Mouse (Mus musculus) hindbrain, postnatal 0 days (tissue): ENCODE results near the gene 4930562C15Rik. TPM values are rescaled to one million over a fixed set of nuclear protein-coding genes. Genes with fewer than 3 reads are reported as not detected.

Experiments
- ATAC-seq: fragments of 200-750 bp; cut with Nextera tagmentation; 2 replicates; pipeline ENCODE4 v1.8.0; 2017; ENCODE audit warnings: mild to moderate bottlenecking, moderate TSS enrichment, moderate library complexity
- DNase-seq: peaks from one replicate; pipeline ENCODE4 v3.0.0-alpha.2; 2015; ENCODE audit warnings: low spot score
- H3K27ac ChIP-seq: fragments of 300-500 bp; sonication (generic); 2 replicates; pipeline ENCODE4 v1.5.1; 2014; ENCODE audit warnings: mild to moderate bottlenecking
- H3K27me3 ChIP-seq: fragments of 300-500 bp; sonication (generic); 2 replicates; pipeline ENCODE4 v1.6.1; 2014; ENCODE audit warnings: low read length, mixed read lengths; ENCODE audit not compliant: insufficient read depth
- H3K36me3 ChIP-seq: fragments of 300-500 bp; sonication (generic); 2 replicates; pipeline ENCODE4 v1.6.1; 2014; ENCODE audit warnings: low read length, mixed read lengths; ENCODE audit not compliant: insufficient read depth
- H3K4me1 ChIP-seq: fragments of 300-500 bp; sonication (generic); 2 replicates; pipeline ENCODE4 v1.6.1; 2014; ENCODE audit warnings: antibody characterized with exemption, low read length, mixed read lengths; ENCODE audit not compliant: insufficient read depth
- H3K4me2 ChIP-seq: fragments of 300-500 bp; sonication (generic); 2 replicates; pipeline ENCODE4 v1.6.1; 2014; ENCODE audit warnings: low read depth, mild to moderate bottlenecking, low read length, moderate library complexity, mixed read lengths
- H3K4me3 ChIP-seq: fragments of 300-500 bp; sonication (generic); 2 replicates; pipeline ENCODE4 v1.5.1; 2014; ENCODE audit warnings: low read length
- H3K9ac ChIP-seq: fragments of 300-500 bp; sonication (generic); replicated peaks from 2 replicates; pipeline ENCODE4 v1.6.1; 2014; ENCODE audit warnings: mild to moderate bottlenecking, low read length, moderate library complexity, mixed read lengths
- H3K9me3 ChIP-seq: fragments of 300-500 bp; sonication (generic); 2 replicates; pipeline ENCODE4 v1.6.1; 2016; ENCODE audit warnings: low read length, mixed read lengths
- CTCF ChIP-seq: IDR thresholded peaks from 2 replicates; pipeline ENCODE4 v1.5.1; 2016; ENCODE audit warnings: antibody characterized with exemption, control low read depth, low read depth
- WGBS: fragments of 180-500 bp; shearing (Covaris S2); extraction: QIAGEN DNeasy Blood & Tissue Kit; methylation state at CpG from one replicate; pipeline ENCODE4 v1.1.7; 2014; 5-methylcytosine and 5-hydroxymethylcytosine counted together
- polyA plus RNA-seq: library from polyadenylated mRNA; unstranded; fragments of >200 nt; fragmentation: Nextera tagmentation; extraction: Ambion mirVana; gene quantifications from 2 replicates; pipeline ENCODE4 v1.2.1, GENCODE M21; 2015
- total RNA-seq: library from RNA; depleted of rRNA; stranded (reverse); fragments of >200 nt; gene quantifications from 2 replicates; pipeline ENCODE4 v1.2.3, GENCODE M21; 2014

Gene 4930562C15Rik
- total and polyA plus RNA-seq, 2 experiments from 2014 or later, result 0.31 TPM; not detected in 1

- WGBS, result 65% methylated on average over 22 of the region's 23 CpGs
- Histone ChIP-seq H3K36me3 (peaks cover 3% of the 10 kb centered on the region; the same call in 1 of the 2 replicates), H3K4me3 (no peak overlapping the region), H3K9me3 (no peaks in the 10 kb centered on the region), H3K27me3 (no peaks in the 10 kb centered on the region), H3K27ac (no peak overlapping the region), H3K4me1 (peaks cover 15% of the 10 kb centered on the region), H3K4me2 (no peak overlapping the region), H3K9ac (no peak overlapping the region)
- DNase-seq (no peak), ATAC-seq (no peak)
- TF ChIP-seq CTCF, result no peak
These were observed 40.2 kb downstream of the 4930562C15Rik start for GRCm38 (mm10) chr16:4875198-4876032.

- no peak for ATAC-seq
- TF ChIP-seq CTCF, result no peak
- H3K9ac ChIP-seq, result no peak overlapping the region
- H3K9me3 ChIP-seq, result no peaks in the 10 kb centered on the region
- no peak overlapping the region for H3K4me3 ChIP-seq
- H3K27ac ChIP-seq, result no peak overlapping the region
- H3K4me2 ChIP-seq, result no peak overlapping the region
- no peaks in the 10 kb centered on the region for H3K27me3 ChIP-seq
- H3K4me1 ChIP-seq, result peaks cover 15% of the 10 kb centered on the region
- 67% methylated on average over 8 of the region's 8 CpGs for WGBS
- H3K36me3 ChIP-seq, result peaks cover 3% of the 10 kb centered on the region; the same call in 1 of the 2 replicates
- peak; percentile 82 for DNase-seq
These were observed 40.9 kb downstream of the 4930562C15Rik start for GRCm38 (mm10) chr16:4876033-4876680.

- no peaks in the 10 kb centered on the region for H3K27me3 ChIP-seq
- no peak overlapping the region for H3K4me3 ChIP-seq
- no peak overlapping the region for H3K4me2 ChIP-seq
- DNase-seq, result no peak
- peaks cover 3% of the 10 kb centered on the region; the same call in 1 of the 2 replicates for H3K36me3 ChIP-seq
- H3K9me3 ChIP-seq, result no peaks in the 10 kb centered on the region
- peaks cover 15% of the 10 kb centered on the region for H3K4me1 ChIP-seq
- no peak overlapping the region for H3K27ac ChIP-seq
- no peak for ATAC-seq
- H3K9ac ChIP-seq, result 0 out of 2 replicates have a peak overlapping the region, but pooled peaks have one; percentile 89
- 88% methylated on average over 4 of the region's 4 CpGs for WGBS
- no peak for TF ChIP-seq CTCF
These were observed 42.0 kb downstream of the 4930562C15Rik start for GRCm38 (mm10) chr16:4877195-4877594.

GRCm38 (mm10) chr16:4877701-4878100, 42.5 kb downstream of the 4930562C15Rik start:
- no peak for TF ChIP-seq CTCF
- peaks cover 3% of the 10 kb centered on the region; the same call in 1 of the 2 replicates for H3K36me3 ChIP-seq
- peak overlapping the region; percentile 63 for H3K4me2 ChIP-seq
- 0 out of 2 replicates have a peak overlapping the region, but pooled peaks have one; percentile 89 for H3K9ac ChIP-seq
- no peaks in the 10 kb centered on the region for H3K9me3 ChIP-seq
- no peaks in the 10 kb centered on the region for H3K27me3 ChIP-seq
- WGBS, result 57% methylated on average over 3 of the region's 3 CpGs
- H3K4me3 ChIP-seq, result no peak overlapping the region
- DNase-seq (no peak), ATAC-seq (no peak)
- peak overlapping the region; percentile 98; the same call in 1 of the 2 replicates for H3K27ac ChIP-seq
- H3K4me1 ChIP-seq, result peaks cover 15% of the 10 kb centered on the region

- no peaks in the 10 kb centered on the region for H3K9me3 ChIP-seq
- DNase-seq (no peak), ATAC-seq (no peak)
- WGBS, result 33% methylated on average over 5 of the region's 5 CpGs
- no peaks in the 10 kb centered on the region for H3K27me3 ChIP-seq
- peaks cover 15% of the 10 kb centered on the region for H3K4me1 ChIP-seq
- peak overlapping the region; percentile 63 for H3K4me2 ChIP-seq
- peak overlapping the region; percentile 98 for H3K27ac ChIP-seq
- peak overlapping the region; percentile 89 for H3K9ac ChIP-seq
- TF ChIP-seq CTCF, result no peak
- H3K36me3 ChIP-seq, result peaks cover 3% of the 10 kb centered on the region; the same call in 1 of the 2 replicates
- H3K4me3 ChIP-seq, result peak overlapping the region; percentile 81
These were observed 43.1 kb downstream of the 4930562C15Rik start for GRCm38 (mm10) chr16:4878192-4878885.

GRCm38 (mm10) chr16:4879101-4879707, 44.0 kb downstream of the 4930562C15Rik start:
- ATAC-seq (peak; percentile 33), DNase-seq (peak; percentile 71)
- no peaks in the 10 kb centered on the region for H3K9me3 ChIP-seq
- peak overlapping the region; percentile 81 for H3K4me3 ChIP-seq
- no peak for TF ChIP-seq CTCF
- no peaks in the 10 kb centered on the region for H3K27me3 ChIP-seq
- peaks cover 3% of the 10 kb centered on the region; the same call in 1 of the 2 replicates for H3K36me3 ChIP-seq
- H3K9ac ChIP-seq, result peak overlapping the region; percentile 89
- H3K27ac ChIP-seq, result peak overlapping the region; percentile 98
- WGBS, result under 1% methylated on average over 48 of the region's 54 CpGs
- peak overlapping the region; percentile 63 for H3K4me2 ChIP-seq
- peaks cover 15% of the 10 kb centered on the region for H3K4me1 ChIP-seq
